Mouse (Mus musculus) G1E (cell line): ENCODE results near the gene Csnk1g1. TPM values are rescaled to one million over a fixed set of nuclear protein-coding genes. Genes with fewer than 3 reads are reported as not detected.

ENCODE experiments used
- ATAC-seq: 2 replicates; pipeline ENCODE4 v1.8.0; 2016; ENCODE audit warnings: mild to moderate bottlenecking; ENCODE audit not compliant: insufficient number of reproducible peaks, poor library complexity, low FRiP score, severe bottlenecking; ENCODE audit errors: extremely low read depth
- DNase-seq: peaks from one replicate; pipeline ENCODE4 v3.0.0; 2012; ENCODE audit warnings: low spot score
- H3K27me3 ChIP-seq: 2 replicates; pipeline ENCODE4 v1.6.1; 2012; ENCODE audit warnings: mild to moderate bottlenecking, low read length, inconsistent platforms; ENCODE audit not compliant: insufficient read depth
- H3K36me3 ChIP-seq: replicated peaks from 2 replicates; pipeline ENCODE3; 2012; ENCODE audit warnings: mild to moderate bottlenecking, inconsistent platforms
- H3K4me1 ChIP-seq: 2 replicates; pipeline ENCODE4 v1.6.1; 2012; ENCODE audit warnings: low read depth, low read length, inconsistent platforms, mixed read lengths; ENCODE audit not compliant: insufficient read depth
- H3K4me3 ChIP-seq: 2 replicates; pipeline ENCODE4 v1.5.1; 2012; ENCODE audit warnings: low read depth, mild to moderate bottlenecking, inconsistent platforms, low read length, moderate library complexity, mixed read lengths
- H3K9me3 ChIP-seq: replicated peaks from 2 replicates; pipeline ENCODE4 v1.6.1; 2012; ENCODE audit warnings: inconsistent platforms
- CTCF ChIP-seq: IDR thresholded peaks from 2 replicates; pipeline ENCODE4 v1.5.1; 2012; ENCODE audit warnings: low read depth, low read length, inconsistent platforms, mixed read lengths
- GATA1 ChIP-seq: IDR thresholded peaks from 2 replicates; pipeline ENCODE4 v1.6.1; 2012; ENCODE audit warnings: borderline replicate concordance, low read length, inconsistent platforms, mixed read lengths
- GATA2 ChIP-seq: IDR thresholded peaks from 2 replicates; pipeline ENCODE4 v1.6.1; 2012; ENCODE audit warnings: low read depth, low read length, inconsistent platforms, borderline replicate concordance
- POLR2AphosphoS5 ChIP-seq: IDR thresholded peaks from 2 replicates; pipeline ENCODE4 v1.6.1; 2012; ENCODE audit warnings: low read depth, low read length, inconsistent platforms; ENCODE audit not compliant: insufficient replicate concordance
- TAL1 ChIP-seq: conservative IDR thresholded peaks from 2 replicates; pipeline ENCODE4 v1.6.1; 2012; ENCODE audit warnings: low read depth, low read length, inconsistent platforms, mixed read lengths
- polyA plus RNA-seq: library from polyadenylated mRNA; stranded (reverse); fragments of >175 nt; gene quantifications from 2 replicates; pipeline ENCODE4 v1.2.3, GENCODE M21; 2012
- total RNA-seq, 2 experiments: library from RNA; stranded (forward) in 1 of 2; stranded (reverse) in 1 of 2; fragments of 200-1000 nt in 1 of 2; fragments of >200 nt in 1 of 2; fragmentation: Nextera tagmentation in 1 of 2; gene quantifications; 2 replicates each; pipeline ENCODE4 v1.2.3; 2014 to 2017

Gene Csnk1g1
- total and polyA plus RNA-seq, 3 experiments = 9.5 to 81.9 (median 34.1) TPM

- H3K27me3 ChIP-seq = no peaks in the 10 kb centered on the region
- TF ChIP-seq CTCF (no peak), TAL1 (no peak)
- ATAC-seq = no peak
- no peaks in the 10 kb centered on the region for H3K9me3 ChIP-seq
- no peaks in the 10 kb centered on the region for H3K4me1 ChIP-seq
- DNase-seq = no peak
- H3K36me3 ChIP-seq = peaks cover 16% of the 10 kb centered on the region
- H3K4me3 ChIP-seq = no peak overlapping the region
Measured at GRCm38 (mm10) chr9:65982841-65983240, 74.1 kb downstream of the Csnk1g1 start.

GRCm38 (mm10) chr9:65987021-65987420 lies 78.3 kb downstream of the Csnk1g1 start:
- no peaks in the 10 kb centered on the region for H3K9me3 ChIP-seq
- H3K4me3 ChIP-seq = no peak overlapping the region
- DNase-seq = no peak
- no peak for ATAC-seq
- H3K36me3 ChIP-seq = peaks cover 29% of the 10 kb centered on the region
- H3K27me3 ChIP-seq = no peaks in the 10 kb centered on the region
- TF ChIP-seq GATA1 = no peak
- no peak for TF ChIP-seq POLR2AphosphoS5
- no peak for TF ChIP-seq CTCF
- TF ChIP-seq TAL1 = no peak
- TF ChIP-seq GATA2 = no peak
- H3K4me1 ChIP-seq = no peaks in the 10 kb centered on the region

- Histone ChIP-seq H3K36me3 (peaks cover 32% of the 10 kb centered on the region), H3K4me3 (no peak overlapping the region), H3K27me3 (no peaks in the 10 kb centered on the region), H3K4me1 (no peaks in the 10 kb centered on the region), H3K9me3 (no peaks in the 10 kb centered on the region)
- TF ChIP-seq CTCF (no peak), GATA2 (no peak), GATA1 (no peak), POLR2AphosphoS5 (no peak), TAL1 (no peak)
- DNase-seq = no peak
- no peak for ATAC-seq
Measured at GRCm38 (mm10) chr9:65995603-65996376, 87.1 kb downstream of the Csnk1g1 start.

GRCm38 (mm10) chr9:65998965-65999364 lies 90.2 kb downstream of the Csnk1g1 start:
- TF ChIP-seq GATA2 (no peak), GATA1 (no peak), POLR2AphosphoS5 (no peak)
- H3K4me1 ChIP-seq = no peaks in the 10 kb centered on the region
- peaks cover 55% of the 10 kb centered on the region for H3K36me3 ChIP-seq
- H3K9me3 ChIP-seq = no peaks in the 10 kb centered on the region
- ATAC-seq = no peak
- H3K4me3 ChIP-seq = no peak overlapping the region
- DNase-seq = no peak
- no peaks in the 10 kb centered on the region for H3K27me3 ChIP-seq

GRCm38 (mm10) chr9:66004380-66004779 lies 95.7 kb downstream of the Csnk1g1 start:
- H3K36me3 ChIP-seq = peaks cover 78% of the 10 kb centered on the region
- H3K4me3 ChIP-seq = no peak overlapping the region
- no peak for TF ChIP-seq TAL1
- no peak for TF ChIP-seq POLR2AphosphoS5
- TF ChIP-seq CTCF = no peak
- no peak for TF ChIP-seq GATA1
- TF ChIP-seq GATA2 = no peak
- ATAC-seq (no peak), DNase-seq (no peak)
- no peaks in the 10 kb centered on the region for H3K27me3 ChIP-seq
- H3K9me3 ChIP-seq = no peaks in the 10 kb centered on the region
- no peaks in the 10 kb centered on the region for H3K4me1 ChIP-seq

GRCm38 (mm10) chr9:66007603-66008202 lies 99.0 kb downstream of the Csnk1g1 start:
- Histone ChIP-seq H3K4me3 (no peak overlapping the region), H3K9me3 (no peaks in the 10 kb centered on the region)
- DNase-seq = no peak

More at GRCm38 (mm10) chr9:66007603-66008202, 99.0 kb downstream of the Csnk1g1 start:
- Histone ChIP-seq H3K4me1 (no peaks in the 10 kb centered on the region), H3K36me3 (peaks cover 78% of the 10 kb centered on the region), H3K27me3 (no peaks in the 10 kb centered on the region)
- ATAC-seq = no peak
- TF ChIP-seq GATA1 = no peak
- TF ChIP-seq TAL1 = no peak
- TF ChIP-seq CTCF = no peak
- no peak for TF ChIP-seq POLR2AphosphoS5
- no peak for TF ChIP-seq GATA2
